Mouse (Mus musculus) brain, adult 2 months (tissue): ENCODE data around the gene Hspb7.

Source experiments
- DNase-seq: peaks from one replicate; pipeline ENCODE4 v3.0.0; 2011; ENCODE audit warnings: low read depth, low spot score

Hspb7 gene

GRCm38 (mm10) chr4:141468576-141468975, 48.0 kb downstream of the Hspb7 start:
- peak; percentile 68 for DNase-seq

DNA sequence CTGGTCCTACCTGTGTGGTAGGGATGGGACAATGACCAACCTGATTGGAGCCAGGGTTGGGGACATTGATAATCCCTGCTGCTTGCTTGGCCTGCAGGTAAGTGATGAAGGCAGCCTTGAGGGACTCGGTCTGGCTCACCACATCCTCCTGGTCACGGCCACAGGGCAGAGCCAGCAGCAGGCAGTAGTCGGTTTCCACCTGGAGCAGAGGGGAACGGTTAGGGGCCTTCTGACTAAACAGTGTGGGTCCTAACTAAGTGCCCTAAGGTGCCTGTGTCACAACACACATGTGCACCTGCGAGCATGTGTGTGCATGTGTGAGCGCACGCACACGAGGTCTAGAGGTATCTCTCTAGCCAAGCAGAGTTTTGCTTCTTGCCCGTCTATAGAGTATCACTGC, 48.8 kb downstream of the Hspb7 start:
- no peak for DNase-seq

DNA sequence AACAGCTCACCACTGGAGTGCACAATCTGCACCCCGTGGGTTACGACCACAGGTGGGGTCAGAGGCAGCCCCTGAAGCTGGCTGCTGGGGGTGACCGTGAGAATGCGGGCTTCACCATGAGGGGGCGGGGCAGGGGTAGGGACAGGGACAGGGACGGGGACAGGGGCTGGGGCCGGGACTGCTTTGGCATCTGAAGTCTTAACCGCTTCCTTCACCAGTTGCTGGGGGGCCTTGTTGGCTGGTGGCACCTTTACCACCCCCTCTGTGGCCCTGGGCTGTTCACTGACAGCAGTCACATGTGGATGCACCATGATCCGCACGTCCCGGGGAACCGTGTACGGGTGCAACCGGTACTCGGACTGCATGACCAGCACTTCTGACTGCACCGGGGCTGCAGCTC, 50.9 kb downstream of the Hspb7 start:
- no peak for DNase-seq

GRCm38 (mm10) chr4:141472641-141473321, 52.2 kb downstream of the Hspb7 start:
- DNase-seq = no peak

GRCm38 (mm10) chr4:141474431-141474830, 53.9 kb downstream of the Hspb7 start:
- DNase-seq = no peak
